Mouse (Mus musculus) kidney, embryonic 16.5 days (tissue): Measurements from ENCODE around the gene Gm44503. TPM values are rescaled to one million over a fixed set of nuclear protein-coding genes. Genes with fewer than 3 reads are reported as not detected.

ENCODE experiments used
- ATAC-seq: fragments of 200-750 bp; cut with Nextera tagmentation; 2 replicates; pipeline ENCODE4 v1.8.0; 2017; ENCODE audit warnings: moderate TSS enrichment; ENCODE audit not compliant: low FRiP score, low TSS enrichment
- H3K27ac ChIP-seq: fragments of 300-500 bp; sonication (generic); 2 replicates; pipeline ENCODE4 v1.5.1; 2014; ENCODE audit warnings: low read length
- H3K27me3 ChIP-seq: fragments of 300-500 bp; sonication (generic); 2 replicates; pipeline ENCODE4 v1.6.1; 2014; ENCODE audit warnings: low read length, control low read depth, mixed read lengths; ENCODE audit not compliant: insufficient read depth
- H3K36me3 ChIP-seq: fragments of 300-500 bp; sonication (generic); 2 replicates; pipeline ENCODE4 v1.6.1; 2014; ENCODE audit warnings: low read length, control low read depth, mixed read lengths; ENCODE audit not compliant: insufficient read depth
- H3K4me1 ChIP-seq: fragments of 300-500 bp; sonication (generic); 2 replicates; pipeline ENCODE4 v1.6.1; 2014; ENCODE audit warnings: low read length, control low read depth, mixed read lengths; ENCODE audit not compliant: insufficient read depth
- H3K4me2 ChIP-seq: fragments of 300-500 bp; sonication (generic); replicated peaks from 2 replicates; pipeline ENCODE4 v1.6.1; 2014; ENCODE audit warnings: low read depth, low read length
- H3K4me3 ChIP-seq: fragments of 300-500 bp; sonication (generic); 2 replicates; pipeline ENCODE4 v1.5.1; 2014; ENCODE audit warnings: mild to moderate bottlenecking, low read length
- H3K9ac ChIP-seq: fragments of 300-500 bp; sonication (generic); replicated peaks from 2 replicates; pipeline ENCODE4 v1.6.1; 2014; ENCODE audit warnings: low read length
- H3K9me3 ChIP-seq: fragments of 300-500 bp; sonication (generic); 2 replicates; pipeline ENCODE4 v1.6.1; 2016; ENCODE audit warnings: low read length, control low read depth
- WGBS: fragments of 180-500 bp; shearing (Covaris S2); extraction: QIAGEN DNeasy Blood & Tissue Kit; methylation state at CpG from one replicate; pipeline ENCODE4 v1.1.7; 2014; 5-methylcytosine and 5-hydroxymethylcytosine counted together
- polyA plus RNA-seq: library from polyadenylated mRNA; unstranded; fragments of >200 nt; fragmentation: Nextera tagmentation; extraction: Ambion mirVana; gene quantifications from 2 replicates; pipeline ENCODE4 v1.2.1, GENCODE M21; 2015

Gm44503 gene
- polyA plus RNA-seq = not detected in 2 replicates

DNA sequence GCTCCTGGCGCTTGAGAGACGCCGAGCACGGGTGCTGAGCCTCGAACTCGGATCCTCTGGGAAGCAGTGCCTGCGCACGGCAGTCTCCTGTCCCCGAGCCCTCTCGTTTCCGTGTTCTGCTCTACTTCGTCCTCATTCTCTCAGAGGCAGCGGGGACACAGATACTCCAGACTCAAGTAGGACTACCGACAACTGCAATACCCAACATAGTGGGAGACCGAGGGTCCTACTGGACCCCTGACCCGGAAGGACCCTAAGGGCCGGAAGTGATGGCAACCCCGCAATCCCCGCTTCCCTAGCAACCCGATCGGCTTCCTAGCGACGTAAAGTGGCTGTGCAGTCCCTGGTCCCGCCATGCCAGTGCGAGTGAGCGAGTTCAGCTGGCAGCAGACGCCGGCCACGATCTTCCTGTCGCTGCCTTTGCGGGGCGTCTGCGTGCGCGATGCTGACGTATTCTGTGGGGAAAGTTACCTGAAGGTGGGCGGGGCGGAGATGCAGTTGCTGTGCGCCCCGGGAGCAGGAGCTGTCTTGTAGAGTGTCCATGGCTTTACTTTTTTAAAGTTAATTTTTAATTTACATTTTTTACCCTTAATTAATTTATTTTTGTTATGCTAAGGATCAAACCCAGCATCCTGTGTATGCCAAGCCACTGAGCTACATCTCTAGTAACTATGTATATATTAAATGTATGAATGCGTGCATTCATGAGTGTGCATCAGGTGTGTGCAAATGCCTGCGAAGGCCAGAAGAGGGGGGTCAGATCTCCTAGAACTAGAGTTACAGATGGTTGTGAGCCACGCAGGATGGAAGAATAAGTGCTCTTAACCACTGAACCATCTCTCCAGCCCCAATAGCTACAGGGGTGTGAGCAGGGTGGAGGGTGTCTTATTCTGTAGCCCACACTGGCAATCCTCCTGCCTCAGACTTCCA, at the start of gene Gm44503, which contains the start of gene Dyx1c1:
Gene Gm44503 (plus strand): TSS at position 332 of the 930 bp plus-strand sequence.
Gene Dyx1c1 (plus strand): TSS at position 265 of the 930 bp plus-strand sequence.
- H3K4me1 ChIP-seq = peaks cover 6% of the 10 kb centered on the region
- peak within 1 kb of the TSS; percentile 86 for H3K4me3 ChIP-seq
- WGBS = under 1% methylated on average over 43 of the region's 43 CpGs
- H3K27me3 ChIP-seq = no peaks in the 10 kb centered on the region
- peak within 1 kb of the TSS; percentile 36 for H3K27ac ChIP-seq
- no peaks in the 10 kb centered on the region for H3K36me3 ChIP-seq
- H3K9me3 ChIP-seq = no peaks in the 10 kb centered on the region
- peak within 1 kb of the TSS; percentile 72 for H3K9ac ChIP-seq
- H3K4me2 ChIP-seq = peak within 1 kb of the TSS; percentile 53
- ATAC-seq = peak; percentile 92

DNA sequence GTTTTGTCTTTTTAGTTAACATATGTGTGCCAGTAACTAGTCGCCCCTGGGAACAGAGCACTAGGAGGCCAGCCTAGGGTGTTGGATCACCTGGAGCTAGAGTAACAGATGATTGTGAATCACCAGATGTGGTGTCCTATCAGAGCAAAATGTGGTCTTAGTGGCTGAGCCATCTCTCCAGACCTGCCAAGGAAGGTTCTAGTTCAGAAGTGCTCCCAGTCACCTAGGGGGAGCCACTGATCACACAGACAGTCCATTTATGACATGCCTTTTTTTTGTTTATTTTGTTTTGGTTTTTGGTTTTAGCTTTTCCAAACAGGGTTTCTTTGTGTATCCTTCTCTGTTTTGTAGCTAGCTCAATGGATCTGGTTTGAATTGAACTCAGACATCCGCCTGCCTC, 47.3 kb upstream of the Gm44503 start:
- no peak overlapping the region for H3K4me3 ChIP-seq
- H3K27me3 ChIP-seq = no peaks in the 10 kb centered on the region
- WGBS = 91% methylated on average over 2 of the region's 2 CpGs
- H3K36me3 ChIP-seq = peaks cover 8% of the 10 kb centered on the region
- H3K27ac ChIP-seq = no peak overlapping the region
- H3K4me2 ChIP-seq = no peak overlapping the region
- no peak overlapping the region for H3K9ac ChIP-seq
- no peak for ATAC-seq
- no peaks in the 10 kb centered on the region for H3K4me1 ChIP-seq
- H3K9me3 ChIP-seq = no peaks in the 10 kb centered on the region

DNA sequence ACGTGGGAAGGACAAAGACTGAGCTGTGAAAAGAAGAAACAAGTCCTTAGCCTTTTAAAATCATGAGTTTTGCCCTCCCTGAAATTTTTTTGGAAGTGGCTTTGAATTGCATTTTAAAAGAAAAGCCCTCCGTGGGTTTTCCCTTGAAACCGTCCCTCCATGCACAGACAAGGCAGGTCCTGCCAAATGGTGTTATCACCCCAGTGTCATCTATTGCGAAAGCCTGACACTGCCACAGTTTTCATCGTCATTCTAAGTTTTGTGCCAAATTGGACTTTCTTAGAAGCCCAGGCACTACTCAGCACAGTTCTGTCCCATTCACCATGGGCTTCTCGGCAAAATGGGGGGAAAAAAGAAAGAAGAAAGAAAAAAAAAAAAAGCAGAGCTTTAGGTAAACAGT, 45.1 kb upstream of the Gm44503 start:
- Histone ChIP-seq H3K4me3 (no peak overlapping the region), H3K36me3 (peaks cover 8% of the 10 kb centered on the region), H3K27me3 (no peaks in the 10 kb centered on the region), H3K4me1 (no peaks in the 10 kb centered on the region), H3K27ac (no peak overlapping the region), H3K9me3 (no peaks in the 10 kb centered on the region), H3K4me2 (peak overlapping the region; percentile 32), H3K9ac (0 out of 2 replicates have a peak overlapping the region, but pooled peaks have one; percentile 26)
- no peak for ATAC-seq
- 40% methylated on average over 6 of the region's 6 CpGs for WGBS

DNA sequence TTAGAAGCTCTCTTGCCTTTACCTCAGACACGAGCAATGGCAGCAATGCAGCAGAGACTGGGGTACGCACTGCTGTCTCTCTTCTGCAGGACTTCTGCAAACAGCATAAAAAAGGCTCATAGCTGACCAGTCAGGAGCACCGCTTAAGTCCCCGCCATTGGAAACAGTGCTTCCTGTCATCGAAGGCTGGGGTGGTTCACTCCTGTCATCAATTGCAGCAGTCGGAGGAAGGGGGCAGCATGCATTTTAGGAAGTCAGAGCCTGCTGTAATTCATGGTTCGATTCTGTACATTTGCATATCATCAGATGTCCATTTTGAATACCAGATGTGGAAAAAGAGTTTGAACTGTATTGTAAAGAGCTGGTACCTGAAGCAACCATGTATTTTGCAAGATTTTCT, 42.9 kb upstream of the Gm44503 start:
- H3K27me3 ChIP-seq = no peaks in the 10 kb centered on the region
- H3K4me1 ChIP-seq = no peaks in the 10 kb centered on the region
- no peak overlapping the region for H3K9ac ChIP-seq
- whole genome bisulfite sequencing = 62% methylated on average over 7 of the region's 7 CpGs
- ATAC-seq = no peak
- H3K36me3 ChIP-seq = peaks cover 8% of the 10 kb centered on the region
- no peak overlapping the region for H3K4me3 ChIP-seq
- no peak overlapping the region for H3K27ac ChIP-seq
- no peaks in the 10 kb centered on the region for H3K9me3 ChIP-seq
- no peak overlapping the region for H3K4me2 ChIP-seq

DNA sequence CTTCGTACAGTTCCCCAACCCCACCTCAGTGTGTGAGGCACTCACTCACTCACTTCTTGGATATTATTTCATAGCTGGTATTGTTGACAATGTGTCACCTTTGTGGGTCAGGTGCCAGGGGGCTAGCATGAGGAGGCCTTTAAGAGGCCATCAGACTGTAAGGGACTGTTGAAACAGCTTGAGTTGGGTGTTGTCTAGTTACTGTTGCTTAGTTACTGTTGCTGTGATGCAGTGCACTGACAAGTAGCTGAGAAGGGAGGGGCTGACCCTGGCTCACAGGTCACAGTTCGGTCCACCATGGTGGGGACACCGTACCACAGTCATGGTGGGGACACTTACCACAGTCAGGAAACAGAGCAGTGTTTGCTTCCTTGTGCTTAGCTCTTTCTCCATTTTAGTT, 35.6 kb upstream of the Gm44503 start:
- WGBS = 88% methylated on average over 3 of the region's 3 CpGs
- Histone ChIP-seq H3K4me2 (no peak overlapping the region), H3K27me3 (no peaks in the 10 kb centered on the region), H3K27ac (no peak overlapping the region), H3K4me1 (peaks cover 9% of the 10 kb centered on the region), H3K36me3 (no peaks in the 10 kb centered on the region), H3K9me3 (no peaks in the 10 kb centered on the region), H3K4me3 (no peak overlapping the region), H3K9ac (no peak overlapping the region)
- ATAC-seq = no peak

DNA sequence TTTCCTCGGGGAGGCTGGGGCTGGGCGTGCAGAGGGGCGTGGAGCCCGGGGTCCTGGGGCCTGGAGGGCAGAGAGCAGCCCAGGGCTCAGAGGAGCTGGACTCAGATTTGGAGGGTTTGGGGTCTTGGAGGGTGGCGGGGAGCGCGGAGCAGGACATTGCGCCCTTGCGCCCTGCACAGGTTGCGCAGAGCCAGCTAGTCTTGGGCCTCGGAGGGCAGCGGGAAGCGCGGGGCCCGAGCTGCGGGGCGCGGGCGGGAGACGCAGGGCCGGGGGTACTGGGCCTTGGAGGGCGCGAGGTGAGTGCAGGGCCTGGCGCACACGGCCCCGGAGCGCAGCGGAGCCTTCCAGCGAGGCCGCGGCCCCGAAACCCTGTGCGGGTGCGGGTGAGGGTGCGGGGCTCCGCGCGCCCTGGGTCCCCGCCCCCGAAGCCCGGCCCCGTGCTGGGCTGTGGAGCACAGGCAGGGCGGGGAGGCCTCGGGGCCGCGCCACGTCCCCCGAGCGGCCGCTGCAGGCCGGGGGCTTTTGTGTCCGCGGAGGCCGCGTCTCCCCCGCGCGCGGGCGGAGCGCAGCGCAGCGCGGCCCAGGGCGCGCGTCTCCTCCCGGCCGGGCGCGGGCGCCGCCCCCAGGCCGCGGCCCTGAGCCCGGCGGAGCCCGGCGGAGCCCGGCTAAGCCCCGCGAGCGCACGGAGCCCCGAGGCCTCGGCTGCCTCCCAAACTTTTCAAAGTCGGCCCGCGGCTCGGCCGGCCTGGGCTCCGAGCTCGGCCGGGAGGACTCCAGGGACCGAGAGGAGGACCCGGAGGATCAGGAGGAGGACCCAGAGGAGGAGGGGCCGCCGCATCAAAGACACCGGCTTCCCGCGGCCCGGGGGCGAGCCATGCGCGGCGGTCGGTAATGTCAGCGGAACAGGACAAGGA, 33.4 kb upstream of the Gm44503 start, which contains the start of gene Pygo1:
Gene Pygo1 (plus strand): TSS at position 625 of the 914 bp plus-strand sequence.
- no peaks in the 10 kb centered on the region for H3K27me3 ChIP-seq
- peak; percentile 87 for ATAC-seq
- H3K9me3 ChIP-seq = no peaks in the 10 kb centered on the region
- H3K4me3 ChIP-seq = peak within 1 kb of the TSS; percentile 75
- H3K4me2 ChIP-seq = peak within 1 kb of the TSS; percentile 91
- peak within 1 kb of the TSS; percentile 92 for H3K9ac ChIP-seq
- peaks cover 9% of the 10 kb centered on the region for H3K4me1 ChIP-seq
- H3K36me3 ChIP-seq = no peaks in the 10 kb centered on the region
- peak within 1 kb of the TSS; percentile 83 for H3K27ac ChIP-seq
- under 1% methylated on average over 70 of the region's 108 CpGs for WGBS

DNA sequence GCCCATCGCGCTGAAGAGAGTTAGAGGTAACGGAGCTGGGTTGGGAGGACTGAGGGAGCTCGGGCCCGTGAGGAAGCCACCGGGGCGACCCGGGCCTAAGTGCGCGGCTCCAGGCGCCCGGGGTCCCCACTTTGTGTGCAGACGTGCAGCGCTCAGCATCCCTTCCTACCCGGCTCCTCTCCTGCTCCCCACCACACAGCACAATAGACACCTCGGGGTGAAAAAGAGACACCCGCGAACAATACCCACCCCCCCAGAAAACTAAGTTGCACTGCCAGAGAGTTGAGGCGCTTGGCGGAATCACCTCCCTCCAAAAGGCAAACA, 32.8 kb upstream of the Gm44503 start:
- peak overlapping the region; percentile 92 for H3K9ac ChIP-seq

DNA sequence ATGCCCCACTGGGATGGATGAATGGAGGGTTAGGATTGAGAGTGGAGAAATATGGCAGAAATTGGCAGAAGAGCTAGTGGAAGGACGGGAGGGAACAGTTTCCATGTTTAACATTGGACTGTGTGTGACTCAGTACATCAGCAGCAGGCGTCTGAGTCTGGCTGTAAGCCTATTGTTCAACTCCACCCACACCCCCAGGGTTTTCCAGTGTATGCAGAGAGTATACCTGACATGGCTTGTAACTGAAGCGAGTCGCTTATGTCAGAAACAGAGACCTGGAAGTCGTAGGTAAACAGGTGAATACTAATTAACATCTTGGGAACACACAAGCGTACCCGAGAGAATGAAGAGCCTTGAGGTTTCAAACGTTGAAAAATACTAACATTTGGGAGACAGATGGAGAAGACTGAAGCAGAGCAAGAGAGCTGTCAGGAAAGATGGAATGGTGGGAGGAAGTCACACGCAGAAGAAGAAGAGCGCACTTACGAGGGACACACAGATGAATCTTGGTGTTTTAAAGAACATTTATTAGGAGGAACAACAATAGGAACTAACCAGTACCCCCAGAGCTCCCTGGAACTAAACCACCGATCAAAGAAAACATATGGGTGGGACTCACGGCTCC, 27.4 kb upstream of the Gm44503 start:
- Histone ChIP-seq H3K27ac (no peak overlapping the region), H3K4me1 (peaks cover 5% of the 10 kb centered on the region; the same call in 1 of the 2 replicates), H3K9ac (no peak overlapping the region), H3K9me3 (no peaks in the 10 kb centered on the region), H3K27me3 (no peaks in the 10 kb centered on the region), H3K4me3 (no peak overlapping the region), H3K4me2 (no peak overlapping the region), H3K36me3 (peaks cover 9% of the 10 kb centered on the region; the same call in 1 of the 2 replicates)
- no peak for ATAC-seq
- WGBS = 84% methylated on average over 13 of the region's 13 CpGs

More for the DNA sequence above, 32.8 kb upstream of the Gm44503 start:
- peaks cover 9% of the 10 kb centered on the region for H3K4me1 ChIP-seq
- H3K4me2 ChIP-seq = peak overlapping the region; percentile 91
- no peaks in the 10 kb centered on the region for H3K9me3 ChIP-seq
- peak overlapping the region; percentile 75 for H3K4me3 ChIP-seq
- H3K27ac ChIP-seq = peak overlapping the region; percentile 83
- H3K36me3 ChIP-seq = no peaks in the 10 kb centered on the region
- no peak; the same call in none of the 2 replicates for ATAC-seq
- H3K27me3 ChIP-seq = no peaks in the 10 kb centered on the region
- under 1% methylated on average over 20 of the region's 20 CpGs for WGBS

DNA sequence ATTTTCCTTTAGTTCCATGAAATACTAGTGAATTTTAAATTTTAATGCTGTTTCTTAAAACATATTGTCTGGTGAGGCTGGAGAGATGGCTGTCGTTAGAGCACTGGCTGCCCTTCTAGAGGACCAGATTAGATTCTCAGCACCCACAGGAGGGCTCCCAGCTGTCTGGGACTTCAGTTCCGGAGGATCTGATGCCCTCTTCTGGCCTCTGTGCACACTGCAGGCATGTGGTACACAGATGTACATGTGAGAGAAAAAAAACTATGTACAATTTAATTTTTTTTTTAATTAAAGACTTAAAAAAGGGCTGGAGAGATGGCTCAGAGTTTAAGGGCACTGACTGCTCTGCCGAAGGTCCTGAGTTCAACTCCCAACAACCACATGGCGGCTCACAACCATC, 23.3 kb upstream of the Gm44503 start:
- Histone ChIP-seq H3K4me1 (no peaks in the 10 kb centered on the region), H3K27me3 (no peaks in the 10 kb centered on the region), H3K36me3 (peaks cover 9% of the 10 kb centered on the region; the same call in 1 of the 2 replicates), H3K9me3 (no peaks in the 10 kb centered on the region), H3K4me2 (no peak overlapping the region), H3K4me3 (no peak overlapping the region), H3K9ac (no peak overlapping the region), H3K27ac (no peak overlapping the region)
- no peak for ATAC-seq
- 89% methylated on average over 4 of the region's 4 CpGs for WGBS
